Mouse (Mus musculus) midbrain, embryonic 14.5 days (tissue): ENCODE measurements at regions not wholly inside any gene's neighbourhood (a gene's known extent, or its start where the extent isn't known, plus 50 kb on each side); places are given as distances from the start of the nearest gene placed in this dataset.

Experiments
- ATAC-seq: fragments of 200-750 bp; cut with Nextera tagmentation; 2 replicates; pipeline ENCODE4 v1.8.0; 2017; ENCODE audit warnings: moderate number of reproducible peaks, moderate library complexity; ENCODE audit not compliant: low FRiP score, low TSS enrichment
- DNase-seq: peaks from one replicate; pipeline ENCODE4 v3.0.0-alpha.2; 2015
- H3K27ac ChIP-seq: fragments of 300-500 bp; sonication (generic); replicated peaks from 2 replicates; pipeline ENCODE4 v1.5.1; 2014; ENCODE audit warnings: mild to moderate bottlenecking, low read depth, low read length, moderate library complexity
- H3K27me3 ChIP-seq: fragments of 300-500 bp; sonication (generic); 2 replicates; pipeline ENCODE4 v1.6.1; 2014; ENCODE audit warnings: low read length, control low read depth, mixed read lengths; ENCODE audit not compliant: control insufficient read depth, insufficient read depth
- H3K36me3 ChIP-seq: fragments of 300-500 bp; sonication (generic); 2 replicates; pipeline ENCODE4 v1.6.1; 2014; ENCODE audit warnings: low read length, control low read depth; ENCODE audit not compliant: control insufficient read depth, insufficient read depth
- H3K4me1 ChIP-seq: fragments of 300-500 bp; sonication (generic); 2 replicates; pipeline ENCODE4 v1.6.1; 2014; ENCODE audit warnings: mild to moderate bottlenecking, antibody characterized with exemption, low read length, control low read depth; ENCODE audit not compliant: control insufficient read depth, insufficient read depth
- H3K4me2 ChIP-seq: fragments of 300-500 bp; sonication (generic); 2 replicates; pipeline ENCODE4 v1.6.1; 2014; ENCODE audit warnings: mild to moderate bottlenecking, low read length, moderate library complexity
- H3K4me3 ChIP-seq: fragments of 300-500 bp; sonication (generic); replicated peaks from 2 replicates; pipeline ENCODE4 v1.5.1; 2014; ENCODE audit warnings: low read depth, low read length
- H3K9ac ChIP-seq: fragments of 300-500 bp; sonication (generic); replicated peaks from 2 replicates; pipeline ENCODE4 v1.6.1; 2014; ENCODE audit warnings: mild to moderate bottlenecking, low read length, moderate library complexity
- H3K9me3 ChIP-seq: fragments of 300-500 bp; sonication (generic); 2 replicates; pipeline ENCODE4 v1.6.1; 2016; ENCODE audit warnings: low read length, control low read depth, mixed read lengths; ENCODE audit not compliant: control insufficient read depth
- WGBS: fragments of 180-500 bp; shearing (Covaris S2); extraction: QIAGEN DNeasy Blood & Tissue Kit; methylation state at CpG from one replicate; pipeline ENCODE4 v1.1.7; 2014; 5-methylcytosine and 5-hydroxymethylcytosine counted together

DNA sequence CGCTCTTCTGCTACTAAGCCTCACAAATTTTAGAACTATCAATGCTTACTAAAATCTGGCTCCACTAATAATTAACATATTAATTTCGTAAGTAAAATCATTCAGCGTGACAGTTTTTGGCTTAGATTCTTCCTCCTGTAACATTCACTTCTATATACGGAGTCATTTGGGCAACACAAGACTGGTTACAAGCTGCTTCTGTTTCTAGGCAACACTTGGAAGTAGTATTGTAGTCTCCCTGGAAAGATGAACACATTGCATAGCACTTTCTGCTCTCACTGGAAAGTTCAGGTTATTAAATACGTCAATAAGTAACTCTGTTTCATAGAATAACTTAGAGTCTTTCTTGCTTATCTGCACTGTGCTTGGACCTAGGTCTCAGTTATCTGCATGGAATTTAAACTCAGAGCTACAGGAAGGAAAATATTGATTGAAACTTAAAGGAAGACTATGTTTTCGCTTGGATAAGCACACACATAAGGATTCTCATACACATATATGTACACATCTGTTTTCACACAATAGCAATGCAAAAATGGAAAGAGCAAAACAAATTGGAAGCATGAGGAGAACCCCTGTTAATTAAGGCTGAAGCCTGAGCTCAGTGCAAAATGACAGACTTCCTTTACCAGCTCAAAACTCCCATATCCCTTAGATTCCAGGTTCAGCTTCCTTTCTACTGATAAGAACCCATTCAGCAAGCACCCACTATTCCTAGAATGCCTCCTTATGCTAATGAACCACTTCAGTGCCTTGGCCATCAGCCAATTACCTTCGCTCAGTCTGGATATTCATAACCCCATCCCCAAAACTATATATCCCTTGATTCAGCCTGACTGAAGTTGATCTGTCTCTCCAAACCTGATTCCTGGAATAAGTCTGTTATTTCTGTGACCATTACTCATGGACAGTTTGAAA lies 356.7 kb upstream of the Nudt12 start:
- ATAC-seq, result no peak
- no peaks in the 10 kb centered on the region for H3K4me1 ChIP-seq
- WGBS, result 79% methylated on average over 7 of the region's 7 CpGs

DNA sequence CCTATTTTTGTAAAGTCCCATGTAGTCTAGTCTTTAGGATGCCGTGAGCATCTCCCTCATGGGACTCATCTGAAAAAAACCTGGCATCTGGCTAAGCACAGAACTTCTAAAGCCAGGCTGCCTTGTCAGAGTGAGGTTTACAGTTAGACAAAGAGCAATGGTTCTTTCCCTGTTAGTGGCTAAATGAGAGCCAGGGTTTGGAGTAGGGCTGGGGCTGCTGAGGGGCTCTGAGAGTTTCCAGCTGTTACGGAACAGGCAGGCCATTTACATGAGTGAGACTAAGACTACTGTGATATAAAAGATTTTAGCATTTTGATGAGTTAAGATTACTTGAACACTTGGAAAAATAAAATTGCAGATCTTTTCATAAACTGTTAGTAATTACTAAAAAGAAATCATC lies 352.2 kb upstream of the Nudt12 start:
- Histone ChIP-seq H3K27me3 (no peaks in the 10 kb centered on the region), H3K9ac (no peak overlapping the region), H3K9me3 (no peaks in the 10 kb centered on the region), H3K4me2 (no peak overlapping the region), H3K36me3 (no peaks in the 10 kb centered on the region), H3K4me3 (no peak overlapping the region), H3K4me1 (0 out of 2 replicates have a peak, but pooled peaks cover 3% of the 10 kb centered on the region), H3K27ac (no peak overlapping the region)
- DNase-seq (no peak), ATAC-seq (no peak)
- 54% methylated on average over 2 of the region's 2 CpGs for WGBS

More for the DNA sequence above, 356.7 kb upstream of the Nudt12 start:
- H3K27me3 ChIP-seq, result no peaks in the 10 kb centered on the region
- H3K4me3 ChIP-seq, result no peak overlapping the region
- no peaks in the 10 kb centered on the region for H3K36me3 ChIP-seq
- H3K9ac ChIP-seq, result no peak overlapping the region
- no peaks in the 10 kb centered on the region for H3K9me3 ChIP-seq
- DNase-seq, result no peak
- H3K27ac ChIP-seq, result no peak overlapping the region
- no peak overlapping the region for H3K4me2 ChIP-seq

DNA sequence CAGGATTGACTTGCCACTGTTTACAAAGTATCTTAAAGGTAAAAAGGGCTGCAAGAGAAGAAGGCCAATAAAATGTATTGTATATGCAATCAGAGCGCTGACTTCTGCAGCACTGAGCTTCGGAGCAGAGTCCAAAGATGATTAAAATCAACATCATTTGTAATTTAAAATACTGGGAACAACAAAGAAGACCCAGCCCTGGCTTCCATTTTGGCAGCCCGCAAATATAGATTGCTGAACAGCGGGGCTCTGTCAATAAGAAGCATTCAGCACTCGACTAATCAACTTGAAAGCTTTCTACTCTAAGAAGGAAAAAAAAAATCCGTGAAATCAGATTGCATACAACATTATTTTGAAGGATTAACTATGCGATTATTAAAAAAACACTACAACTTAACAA lies 348.9 kb upstream of the Nudt12 start:
- Histone ChIP-seq H3K27me3 (no peaks in the 10 kb centered on the region), H3K9ac (no peak overlapping the region), H3K27ac (0 out of 2 replicates have a peak overlapping the region, but pooled peaks have one; percentile 22), H3K4me2 (peak overlapping the region; percentile 35), H3K4me3 (no peak overlapping the region), H3K4me1 (0 out of 2 replicates have a peak, but pooled peaks cover 3% of the 10 kb centered on the region), H3K36me3 (no peaks in the 10 kb centered on the region), H3K9me3 (no peaks in the 10 kb centered on the region)
- peak; percentile 57 for DNase-seq
- no peak for ATAC-seq
- WGBS, result 8% methylated on average over 7 of the region's 7 CpGs

DNA sequence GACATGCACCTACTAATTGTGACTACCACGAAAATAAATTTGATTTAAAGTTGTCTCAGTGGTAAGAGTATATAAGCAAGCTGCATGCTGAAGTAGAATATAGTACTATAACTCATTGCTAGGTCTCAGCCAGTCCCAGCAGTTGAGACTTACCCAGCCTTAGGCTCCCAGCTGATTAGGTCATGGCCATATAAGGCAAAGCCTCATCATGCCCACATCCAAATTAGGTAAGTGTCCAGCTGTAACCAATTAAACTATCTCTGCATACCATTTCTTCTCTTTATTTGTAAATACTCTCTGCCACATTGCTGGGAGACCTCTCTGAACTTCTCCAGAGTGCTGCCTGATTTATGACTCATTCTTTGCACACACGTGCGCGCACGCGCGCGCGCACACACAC lies 347.9 kb upstream of the Nudt12 start:
- Histone ChIP-seq H3K4me1 (0 out of 2 replicates have a peak, but pooled peaks cover 3% of the 10 kb centered on the region), H3K4me3 (no peak overlapping the region), H3K9me3 (no peaks in the 10 kb centered on the region), H3K27ac (no peak overlapping the region), H3K4me2 (no peak overlapping the region), H3K36me3 (no peaks in the 10 kb centered on the region), H3K27me3 (no peaks in the 10 kb centered on the region), H3K9ac (no peak overlapping the region)
- no peak for ATAC-seq
- DNase-seq, result no peak
- 96% methylated on average over 9 of the region's 9 CpGs for WGBS

DNA sequence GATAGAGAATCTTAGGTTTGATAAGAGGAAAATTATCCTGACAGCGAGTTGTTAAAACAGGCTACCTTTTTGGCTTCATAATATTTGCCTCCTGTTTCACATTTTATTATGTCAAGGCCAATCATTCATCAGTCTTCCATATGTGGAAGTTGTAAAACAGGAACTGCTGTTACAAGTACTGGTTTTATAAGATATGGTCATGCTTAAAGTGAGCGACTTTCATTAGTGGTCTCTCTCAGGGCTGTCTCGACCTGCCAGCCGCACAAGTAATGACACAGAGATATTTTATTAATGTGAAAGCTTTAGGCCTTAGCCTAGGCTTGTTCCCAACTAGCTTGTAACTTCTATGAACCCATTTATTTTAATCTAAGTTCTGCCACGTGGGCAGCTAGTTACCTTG lies 346.3 kb upstream of the Nudt12 start:
- H3K9me3 ChIP-seq, result no peaks in the 10 kb centered on the region
- no peaks in the 10 kb centered on the region for H3K36me3 ChIP-seq
- H3K27ac ChIP-seq, result no peak overlapping the region
- ATAC-seq (no peak), DNase-seq (no peak)
- no peak overlapping the region for H3K9ac ChIP-seq
- 0 out of 2 replicates have a peak, but pooled peaks cover 3% of the 10 kb centered on the region for H3K4me1 ChIP-seq
- H3K4me2 ChIP-seq, result no peak overlapping the region
- H3K4me3 ChIP-seq, result no peak overlapping the region
- no peaks in the 10 kb centered on the region for H3K27me3 ChIP-seq
- 82% methylated on average over 5 of the region's 5 CpGs for WGBS

DNA sequence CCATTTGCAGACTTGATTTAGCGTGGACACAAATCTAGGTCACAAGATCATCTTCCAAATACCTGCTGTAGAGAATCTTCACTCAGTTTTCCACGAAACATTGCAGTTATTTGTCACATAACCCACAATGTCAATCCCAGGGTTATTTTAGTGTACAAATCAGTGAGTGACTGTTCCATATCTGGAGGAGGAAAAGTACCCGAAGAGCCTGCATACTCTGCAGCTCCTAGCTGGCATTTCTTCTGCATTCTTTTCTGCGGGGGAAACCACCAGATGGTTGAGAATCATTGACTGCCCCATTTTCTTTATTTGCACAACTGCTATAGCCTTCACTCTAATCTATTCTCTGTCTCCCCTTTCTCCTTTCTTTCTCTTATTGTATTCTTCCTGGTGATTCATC lies 332.4 kb upstream of the Nudt12 start:
- 89% methylated on average over 4 of the region's 4 CpGs for WGBS
- Histone ChIP-seq H3K9me3 (no peaks in the 10 kb centered on the region), H3K27ac (no peak overlapping the region), H3K27me3 (no peaks in the 10 kb centered on the region), H3K36me3 (no peaks in the 10 kb centered on the region), H3K4me2 (no peak overlapping the region), H3K9ac (no peak overlapping the region), H3K4me3 (no peak overlapping the region), H3K4me1 (no peaks in the 10 kb centered on the region)
- ATAC-seq (no peak), DNase-seq (no peak)

DNA sequence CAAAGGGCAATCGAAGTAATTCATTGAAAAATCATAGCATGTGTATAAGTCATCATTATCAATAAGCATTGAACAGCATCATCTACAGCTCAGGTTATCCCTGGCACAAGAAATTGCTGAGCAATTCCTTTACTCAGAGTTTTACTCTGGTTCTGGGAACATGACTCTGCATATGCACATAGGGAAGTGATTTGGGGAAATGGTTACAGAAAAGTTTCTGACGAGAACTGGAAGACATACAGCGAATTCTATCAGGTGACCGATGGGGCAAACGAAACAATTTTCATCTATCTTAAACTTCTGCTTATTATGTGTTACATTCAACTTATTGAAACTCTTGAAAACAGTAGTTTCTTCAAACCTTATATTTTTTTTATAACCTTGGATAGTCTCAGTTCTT lies 284.8 kb upstream of the Nudt12 start:
- WGBS, result 92% methylated on average over 5 of the region's 5 CpGs
- H3K4me1 ChIP-seq, result no peaks in the 10 kb centered on the region
- H3K4me3 ChIP-seq, result no peak overlapping the region
- DNase-seq (no peak), ATAC-seq (no peak)
- H3K9me3 ChIP-seq, result no peaks in the 10 kb centered on the region
- H3K36me3 ChIP-seq, result no peaks in the 10 kb centered on the region
- H3K9ac ChIP-seq, result no peak overlapping the region
- no peak overlapping the region for H3K4me2 ChIP-seq
- no peak overlapping the region for H3K27ac ChIP-seq
- no peaks in the 10 kb centered on the region for H3K27me3 ChIP-seq

DNA sequence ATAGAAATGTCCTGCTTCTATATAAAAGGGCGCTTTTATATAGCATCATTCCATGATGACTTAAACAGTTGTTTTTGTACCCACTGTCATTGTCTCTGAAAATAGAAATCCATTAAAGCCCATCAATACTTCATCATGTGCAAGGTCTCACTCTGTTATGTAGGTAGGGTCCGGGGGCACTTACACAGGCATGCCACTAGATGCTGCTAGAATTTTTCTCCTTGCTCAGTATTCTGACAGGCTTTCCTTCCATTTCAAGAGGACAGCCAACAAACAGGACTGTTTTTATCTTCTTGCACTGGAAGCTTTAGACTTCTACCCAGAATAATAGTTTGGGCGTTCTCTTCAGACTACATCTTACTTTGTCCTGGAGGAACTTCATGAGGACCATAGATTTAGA lies 268.2 kb upstream of the Nudt12 start:
- Histone ChIP-seq H3K9ac (no peak overlapping the region), H3K4me2 (no peak overlapping the region), H3K4me3 (no peak overlapping the region), H3K4me1 (no peaks in the 10 kb centered on the region), H3K36me3 (no peaks in the 10 kb centered on the region), H3K9me3 (no peaks in the 10 kb centered on the region), H3K27me3 (no peaks in the 10 kb centered on the region), H3K27ac (no peak overlapping the region)
- ATAC-seq (no peak), DNase-seq (peak; percentile 77)
- WGBS, result 63% methylated on average over 3 of the region's 3 CpGs

DNA sequence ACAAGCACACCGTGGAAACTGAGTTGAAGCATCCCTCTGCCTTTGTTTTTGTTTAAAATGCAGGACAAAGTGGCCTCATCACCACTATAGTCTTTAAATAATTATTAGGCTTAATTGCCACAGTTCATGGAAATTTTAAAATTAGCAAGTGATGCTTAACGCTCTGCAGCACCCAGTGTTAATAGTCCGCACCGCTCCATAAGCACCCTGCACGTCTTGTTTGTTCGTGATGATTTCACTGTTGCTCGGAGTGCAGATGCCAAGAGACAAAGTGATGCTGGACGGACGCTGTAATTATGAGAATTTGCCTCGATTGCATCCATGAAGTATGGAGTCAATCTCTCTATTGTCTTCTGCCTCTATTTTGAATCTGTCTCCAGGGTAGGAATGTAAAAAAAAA lies 266.6 kb upstream of the Nudt12 start:
- H3K4me3 ChIP-seq, result no peak overlapping the region
- WGBS, result 77% methylated on average over 10 of the region's 10 CpGs
- H3K4me1 ChIP-seq, result no peaks in the 10 kb centered on the region
- no peak for DNase-seq
- no peaks in the 10 kb centered on the region for H3K27me3 ChIP-seq
- no peak overlapping the region for H3K4me2 ChIP-seq
- no peaks in the 10 kb centered on the region for H3K9me3 ChIP-seq
- no peak overlapping the region for H3K9ac ChIP-seq
- no peak for ATAC-seq
- no peak overlapping the region for H3K27ac ChIP-seq
- H3K36me3 ChIP-seq, result no peaks in the 10 kb centered on the region
